Mouse (Mus musculus) lung, postnatal 0 days (tissue): ENCODE data around the gene Rpl23.

Experiments
- CTCF ChIP-seq: IDR thresholded peaks from 2 replicates; pipeline ENCODE4 v1.5.1; 2016; ENCODE audit warnings: antibody characterized with exemption, mild to moderate bottlenecking
- EP300 ChIP-seq: IDR thresholded peaks from 2 replicates; pipeline ENCODE4 v1.6.1; 2016; ENCODE audit warnings: antibody characterized with exemption, mild to moderate bottlenecking, control low read depth

DNA sequence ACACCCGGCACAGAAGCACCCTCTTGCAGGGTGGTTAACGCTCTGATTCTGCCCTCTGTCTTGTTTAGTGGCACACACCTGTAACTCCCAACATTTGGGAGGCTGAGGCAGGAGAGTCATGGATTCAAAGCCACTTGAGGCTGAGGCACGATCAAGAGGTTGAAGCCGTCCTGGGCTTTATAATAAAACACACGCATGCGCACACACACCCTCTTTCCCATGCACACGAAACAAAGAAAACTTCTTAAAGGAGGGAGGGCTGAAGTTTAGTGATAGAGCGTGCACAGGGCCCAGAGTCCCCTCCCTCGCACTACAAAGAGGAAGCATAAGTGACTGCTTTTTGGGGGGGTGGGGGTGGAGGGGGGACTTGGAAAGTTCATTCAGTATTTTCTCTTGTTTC, 43.7 kb upstream of the Rpl23 start:
- TF ChIP-seq CTCF (no peak), EP300 (no peak)
